8 mouse cellular contexts compared by ENCODE assay signal in the genomic region with DNA sequence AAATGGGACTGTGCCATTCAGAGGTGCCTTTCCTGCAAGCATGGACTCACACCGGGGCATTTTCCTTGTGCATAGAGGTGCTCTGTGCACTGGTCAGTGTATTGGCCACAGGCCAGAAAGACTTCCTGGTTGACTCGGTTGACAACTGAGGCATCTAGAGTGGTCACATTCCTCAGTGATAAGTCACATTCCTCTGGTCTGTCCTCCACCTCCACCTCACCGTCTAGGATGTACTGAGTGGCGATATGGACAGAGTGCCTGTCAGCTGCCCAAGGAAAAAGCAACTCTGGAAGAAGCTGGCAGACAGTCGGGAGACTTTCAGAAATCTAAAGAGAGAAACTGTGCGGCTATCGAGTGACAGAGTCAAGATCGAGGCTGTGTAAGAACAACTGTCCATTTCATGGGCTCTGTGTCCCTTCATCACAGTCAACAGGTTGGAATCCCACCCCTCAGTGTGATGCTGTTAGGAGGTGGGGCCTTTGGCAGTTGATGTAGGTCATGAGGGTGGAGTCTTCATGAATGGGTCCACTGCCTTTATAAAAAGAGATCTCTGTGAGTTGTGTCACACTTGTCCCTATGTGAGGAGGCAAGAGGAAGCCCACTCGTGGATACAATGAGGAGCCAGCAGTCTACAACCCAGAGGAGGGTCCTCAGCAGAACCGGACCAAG. TPM values are rescaled to one million over a fixed set of nuclear protein-coding genes. Genes with fewer than 3 reads are reported as not detected.
A peak's percentile ranks its signal among the peaks of the same experiment; 100 is the strongest.
DNase-seq lines count a peak whose midpoint lies in the region; ATAC-seq and TF ChIP-seq lines count a peak whose summit lies in the region.

Tdrd7 (plus strand) TSS at position 564 of the 669 bp plus-strand sequence.

- peak; percentile 77 for DNase-seq in 3134 (ENCODE audit: extremely low read depth, insufficient read length, low spot score)
- DNase-seq in adrenal gland, adult 8-10 months = no peak
- DNase-seq in kidney, postnatal 4 days = peak; percentile 29 to 54
- DNase-seq in lung, postnatal 0 days (ENCODE audit: low spot score) = peak; percentile 75
- DNase-seq in T-cell, adult 2 months (ENCODE audit: low spot score) = no peak

- H3K4me2 ChIP-seq in heart, embryonic 15.5 days = peak within 1 kb of the TSS; percentile 56
- H3K4me2 ChIP-seq in lung, postnatal 0 days (replicated peaks; ENCODE audit: low read depth, low read length) = peak within 1 kb of the TSS; percentile 33
- peak within 1 kb of the TSS; percentile 25 for H3K4me2 ChIP-seq in stomach, embryonic 15.5 days

- ATAC-seq in heart, embryonic 15.5 days (replicated peaks; ENCODE audit: insufficient number of reproducible peaks, insufficient read depth, low FRiP score, low read depth) = peak; percentile 63; the same call in 1 of the 2 replicates
- peak; percentile 78 for ATAC-seq in lung, postnatal 0 days
- no peak for ATAC-seq in stomach, embryonic 15.5 days (ENCODE audit: insufficient read depth, low FRiP score, low read depth)
- no peak for ATAC-seq in cerebellum, adult (ENCODE audit: insufficient number of reproducible peaks, low FRiP score, low TSS enrichment)

- H3K27ac ChIP-seq in heart, embryonic 15.5 days = peak within 1 kb of the TSS; percentile 60
- H3K27ac ChIP-seq in lung, postnatal 0 days (ENCODE audit: low read length) = peak within 1 kb of the TSS; percentile 76
- peak within 1 kb of the TSS; percentile 82 for H3K27ac ChIP-seq in stomach, embryonic 15.5 days

- TF ChIP-seq CTCF in lung, postnatal 0 days (IDR thresholded peaks at IDR 0.05) = no peak

- H3K4me1 ChIP-seq in heart, embryonic 15.5 days (replicated peaks) = peaks cover 36% of the 10 kb centered on the region
- H3K4me1 ChIP-seq in lung, postnatal 0 days (ENCODE audit: insufficient read depth, low read depth, low read length) = no peaks in the 10 kb centered on the region; the same call in 1 of the 2 replicates
- H3K4me1 ChIP-seq in stomach, embryonic 15.5 days = peaks cover 15% of the 10 kb centered on the region; the same call in 1 of the 2 replicates

- no peak within 1 kb of the TSS for H3K9ac ChIP-seq in heart, embryonic 15.5 days
- no peak within 1 kb of the TSS for H3K9ac ChIP-seq in lung, postnatal 0 days (replicated peaks; ENCODE audit: low read depth)
- H3K9ac ChIP-seq in stomach, embryonic 15.5 days = no peak within 1 kb of the TSS

- peak; percentile 67 for TF ChIP-seq EP300 in lung, postnatal 0 days (IDR thresholded peaks at IDR 0.05)

- 16% methylated on average over 10 of the region's 10 CpGs for WGBS in heart, embryonic 15.5 days
- WGBS in lung, postnatal 0 days = 28% methylated on average over 10 of the region's 10 CpGs
- whole genome bisulfite sequencing in stomach, embryonic 15.5 days = 51% methylated on average over 10 of the region's 10 CpGs

- H3K27me3 ChIP-seq in heart, embryonic 15.5 days = no peaks in the 10 kb centered on the region
- no peaks in the 10 kb centered on the region for H3K27me3 ChIP-seq in lung, postnatal 0 days (replicated peaks; ENCODE audit: insufficient read depth, low read length)
- H3K27me3 ChIP-seq in stomach, embryonic 15.5 days (replicated peaks) = no peaks in the 10 kb centered on the region

- H3K36me3 ChIP-seq in heart, embryonic 15.5 days = no peaks in the 10 kb centered on the region
- H3K36me3 ChIP-seq in lung, postnatal 0 days (ENCODE audit: insufficient read depth, low read length) = no peaks in the 10 kb centered on the region
- H3K36me3 ChIP-seq in stomach, embryonic 15.5 days = no peaks in the 10 kb centered on the region

- peak within 1 kb of the TSS; percentile 31 for H3K4me3 ChIP-seq in heart, embryonic 15.5 days
- no peak within 1 kb of the TSS for H3K4me3 ChIP-seq in lung, postnatal 0 days (ENCODE audit: low read depth, low read length)
- no peak within 1 kb of the TSS for H3K4me3 ChIP-seq in stomach, embryonic 15.5 days (replicated peaks)

- H3K9me3 ChIP-seq in heart, embryonic 15.5 days (replicated peaks) = no peaks in the 10 kb centered on the region
- no peaks in the 10 kb centered on the region for H3K9me3 ChIP-seq in lung, postnatal 0 days (ENCODE audit: low read length)
- H3K9me3 ChIP-seq in stomach, embryonic 15.5 days = no peaks in the 10 kb centered on the region

RNA-seq across cellular contexts. Expression of gene Tdrd7, which starts in this region (rescaled TPM):
- total RNA-seq in adrenal gland, adult 8-10 months (2022) = 10 to 100 TPM; 30.0 to 39.1 (median 32.4) TPM
- polyA plus RNA-seq in heart, embryonic 15.5 days (2015; fragmentation: Nextera tagmentation; extraction: Ambion mirVana) = 17.0 and 17.2 TPM in 2 replicates
- 28.9 and 30.7 TPM in 2 replicates for polyA plus RNA-seq in lung, postnatal 0 days (2015; fragmentation: Nextera tagmentation; extraction: Ambion mirVana)
- polyA plus RNA-seq in stomach, embryonic 15.5 days (2015; fragmentation: Nextera tagmentation; extraction: Ambion mirVana) = 19.8 and 21.5 TPM in 2 replicates

Comparison
In these comparisons a context has a peak if more than half of its experiments do, and no peak if none do; other contexts are left out.
1. DNase-seq: peak in 3134 (single experiment), kidney, postnatal 4 days (2 of 2) and lung, postnatal 0 days (single experiment); none in adrenal gland, adult 8-10 months (single experiment) and T-cell, adult 2 months (single experiment).
2. ATAC-seq: peak in heart, embryonic 15.5 days (single experiment) and lung, postnatal 0 days (single experiment); none in stomach, embryonic 15.5 days (single experiment) and cerebellum, adult (single experiment).
3. Peak in every context shown above with its lines, with median percentiles within 50 percentile points of each other: H3K27ac ChIP-seq and H3K4me2 ChIP-seq.